Mouse (Mus musculus): ENCODE data around the gene Clic6. TPM values are rescaled to one million over a fixed set of nuclear protein-coding genes. Genes with fewer than 3 reads are reported as not detected.
"Not testable (repeated sequence)": the region's sequence is repeated elsewhere in the genome, so short reads cannot be mapped to it uniquely, and the experiment has no call there.

Clic6 gene
- polyA plus RNA-seq, 1 experiment from 2014 or later, result 8.0 TPM

DNA sequence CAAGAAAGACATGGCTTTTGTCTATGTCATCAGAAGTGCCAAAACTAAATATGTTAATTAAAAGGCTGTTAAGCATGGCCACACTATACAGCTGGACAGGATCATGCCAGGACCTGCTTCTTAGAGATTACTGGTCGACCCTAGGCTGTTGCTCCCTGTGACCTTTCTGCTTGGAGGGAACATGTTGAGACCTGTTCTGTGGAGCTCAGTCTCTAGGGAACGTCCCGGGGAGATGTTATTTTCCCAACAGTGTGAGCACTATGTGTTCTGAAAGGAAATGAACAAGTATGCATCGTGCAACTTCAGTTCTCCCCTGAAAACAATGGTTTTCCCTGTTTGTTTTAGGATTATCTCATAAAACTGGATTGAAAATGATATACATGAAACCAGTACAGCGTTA is 17.6 kb downstream of the Clic6 start:
- H3K9me3 ChIP-seq (replicated peaks), result no peaks in the 10 kb centered on the region
- peaks cover 34% of the 10 kb centered on the region for H3K27me3 ChIP-seq
- no peak overlapping the region for H3K4me3 ChIP-seq (replicated peaks)
- no peak overlapping the region for H3K27ac ChIP-seq
- ATAC-seq (replicated peaks; ENCODE audit: low FRiP score), result no peak
- no peak overlapping the region for H3K9ac ChIP-seq
- 61% methylated on average over 5 of the region's 5 CpGs for WGBS
- H3K4me2 ChIP-seq, result no peak overlapping the region
- no peaks in the 10 kb centered on the region for H3K36me3 ChIP-seq
- H3K4me1 ChIP-seq, result peaks cover 13% of the 10 kb centered on the region

- Histone ChIP-seq H3K9me3 (replicated peaks) (no peaks in the 10 kb centered on the region), H3K27ac (no peak overlapping the region), H3K4me2 (no peak overlapping the region), H3K9ac (no peak overlapping the region), H3K36me3 (no peaks in the 10 kb centered on the region), H3K4me3 (replicated peaks) (no peak overlapping the region), H3K27me3 (no peaks in the 10 kb centered on the region), H3K4me1 (no peaks in the 10 kb centered on the region)
- ATAC-seq (replicated peaks; ENCODE audit: low FRiP score), result no peak
- WGBS, result 74% methylated on average over 4 of the region's 4 CpGs
Observed at GRCm38 (mm10) chr16:92507573-92507972, 22.0 kb downstream of the Clic6 start.

GRCm38 (mm10) chr16:92510835-92511772 is 25.6 kb downstream of the Clic6 start:
- ATAC-seq (replicated peaks; ENCODE audit: low FRiP score), result no peak

GRCm38 (mm10) chr16:92511773-92512391 is 26.3 kb downstream of the Clic6 start:
- H3K9ac ChIP-seq, result no peak overlapping the region
- 0 out of 2 replicates have a peak, but pooled peaks cover 5% of the 10 kb centered on the region for H3K27me3 ChIP-seq
- ATAC-seq (replicated peaks; ENCODE audit: low FRiP score), result no peak
- no peaks in the 10 kb centered on the region for H3K36me3 ChIP-seq
- no peaks in the 10 kb centered on the region for H3K4me1 ChIP-seq
- no peaks in the 10 kb centered on the region for H3K9me3 ChIP-seq (replicated peaks)
- WGBS, result 62% methylated on average over 5 of the region's 5 CpGs
- no peak overlapping the region for H3K4me2 ChIP-seq
- no peak overlapping the region for H3K27ac ChIP-seq
- no peak overlapping the region for H3K4me3 ChIP-seq (replicated peaks)

More at GRCm38 (mm10) chr16:92510835-92511772, 25.6 kb downstream of the Clic6 start:
- Histone ChIP-seq H3K9ac (no peak overlapping the region), H3K4me3 (replicated peaks) (no peak overlapping the region), H3K27me3 (0 out of 2 replicates have a peak, but pooled peaks cover 5% of the 10 kb centered on the region), H3K4me2 (no peak overlapping the region), H3K36me3 (no peaks in the 10 kb centered on the region), H3K9me3 (replicated peaks) (no peaks in the 10 kb centered on the region), H3K4me1 (no peaks in the 10 kb centered on the region), H3K27ac (no peak overlapping the region)
- WGBS, result 75% methylated on average over 13 of the region's 13 CpGs

DNA sequence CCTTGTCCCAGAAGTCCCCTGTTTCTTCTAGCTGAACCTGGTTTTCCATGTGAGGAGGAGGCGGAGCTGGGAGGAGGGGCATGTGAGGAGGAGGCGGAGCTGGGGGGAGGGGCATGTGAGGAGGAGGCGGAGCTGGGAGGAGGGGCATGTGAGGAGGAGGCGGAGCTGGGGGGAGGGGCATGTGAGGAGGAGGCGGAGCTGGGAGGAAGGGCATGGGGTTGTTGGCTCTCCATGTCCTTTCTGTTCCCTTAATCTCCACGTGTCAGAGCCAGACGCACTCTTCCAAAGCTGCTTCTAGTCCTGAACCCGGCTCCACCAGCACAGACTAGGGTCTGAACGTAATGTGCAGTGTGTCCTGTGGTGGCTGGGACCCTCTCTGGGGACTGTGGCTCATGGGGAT is 29.4 kb downstream of the Clic6 start:
- 76% methylated on average over 9 of the region's 9 CpGs for WGBS
- not testable (repeated sequence) for H3K4me1 ChIP-seq; H3K27ac ChIP-seq; H3K36me3 ChIP-seq; ATAC-seq (replicated peaks; ENCODE audit: low FRiP score); H3K4me3 ChIP-seq (replicated peaks); H3K9ac ChIP-seq; H3K4me2 ChIP-seq; H3K27me3 ChIP-seq; H3K9me3 ChIP-seq (replicated peaks)

DNA sequence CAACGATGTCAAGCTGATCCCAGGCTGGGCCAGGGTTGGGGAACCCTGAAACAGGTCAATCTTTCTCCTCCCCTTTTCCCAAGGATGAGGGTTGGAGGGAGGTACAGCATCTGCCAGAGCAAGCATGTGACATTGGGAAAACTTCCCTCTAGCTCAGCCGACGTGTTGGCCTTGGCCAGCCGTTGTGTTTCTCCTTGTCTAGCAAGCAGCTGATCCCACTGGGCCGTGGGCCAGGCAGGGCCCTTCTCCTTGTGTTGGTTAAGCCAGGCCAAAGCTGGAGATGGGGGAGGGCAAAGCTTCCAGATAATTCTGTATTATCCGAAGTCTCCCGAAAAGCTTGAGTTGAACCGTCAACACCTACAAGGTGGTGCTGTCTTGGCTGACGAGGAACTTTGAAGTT is 30.6 kb downstream of the Clic6 start:
- Histone ChIP-seq H3K9me3 (replicated peaks) (no peaks in the 10 kb centered on the region), H3K9ac (no peak overlapping the region), H3K36me3 (no peaks in the 10 kb centered on the region), H3K4me1 (no peaks in the 10 kb centered on the region; the same call in 1 of the 2 replicates), H3K4me2 (no peak overlapping the region), H3K27me3 (peaks cover 13% of the 10 kb centered on the region; the same call in 1 of the 2 replicates), H3K4me3 (replicated peaks) (no peak overlapping the region), H3K27ac (no peak overlapping the region)
- no peak for ATAC-seq (replicated peaks; ENCODE audit: low FRiP score)
- WGBS, result 76% methylated on average over 9 of the region's 9 CpGs

DNA sequence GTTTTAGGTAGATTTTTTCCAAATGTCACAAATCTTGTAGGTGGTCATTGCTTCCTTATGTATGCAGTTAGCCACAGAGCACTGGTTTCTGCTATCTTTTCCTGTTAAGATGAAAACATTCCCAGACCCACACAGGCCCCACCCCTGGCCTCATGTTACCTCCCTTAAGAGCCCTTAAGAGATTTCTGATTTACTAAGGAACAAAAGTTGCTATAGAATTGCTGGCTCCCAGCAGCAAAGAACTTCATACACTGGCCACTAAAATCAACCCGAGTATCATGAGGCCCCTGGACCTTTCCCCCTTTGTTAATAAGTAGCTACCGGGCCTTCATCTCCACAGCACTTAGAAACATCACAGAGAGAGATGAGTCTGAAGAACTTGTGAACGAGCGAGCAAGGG is 33.2 kb downstream of the Clic6 start:
- H3K4me2 ChIP-seq, result no peak overlapping the region
- H3K4me1 ChIP-seq, result no peaks in the 10 kb centered on the region; the same call in 1 of the 2 replicates
- WGBS, result 40% methylated on average over 4 of the region's 4 CpGs
- H3K36me3 ChIP-seq, result no peaks in the 10 kb centered on the region
- H3K9ac ChIP-seq, result no peak overlapping the region
- peaks cover 8% of the 10 kb centered on the region; the same call in 1 of the 2 replicates for H3K27me3 ChIP-seq
- no peaks in the 10 kb centered on the region for H3K9me3 ChIP-seq (replicated peaks)
- no peak overlapping the region for H3K4me3 ChIP-seq (replicated peaks)
- no peak for ATAC-seq (replicated peaks; ENCODE audit: low FRiP score)
- H3K27ac ChIP-seq, result no peak overlapping the region

DNA sequence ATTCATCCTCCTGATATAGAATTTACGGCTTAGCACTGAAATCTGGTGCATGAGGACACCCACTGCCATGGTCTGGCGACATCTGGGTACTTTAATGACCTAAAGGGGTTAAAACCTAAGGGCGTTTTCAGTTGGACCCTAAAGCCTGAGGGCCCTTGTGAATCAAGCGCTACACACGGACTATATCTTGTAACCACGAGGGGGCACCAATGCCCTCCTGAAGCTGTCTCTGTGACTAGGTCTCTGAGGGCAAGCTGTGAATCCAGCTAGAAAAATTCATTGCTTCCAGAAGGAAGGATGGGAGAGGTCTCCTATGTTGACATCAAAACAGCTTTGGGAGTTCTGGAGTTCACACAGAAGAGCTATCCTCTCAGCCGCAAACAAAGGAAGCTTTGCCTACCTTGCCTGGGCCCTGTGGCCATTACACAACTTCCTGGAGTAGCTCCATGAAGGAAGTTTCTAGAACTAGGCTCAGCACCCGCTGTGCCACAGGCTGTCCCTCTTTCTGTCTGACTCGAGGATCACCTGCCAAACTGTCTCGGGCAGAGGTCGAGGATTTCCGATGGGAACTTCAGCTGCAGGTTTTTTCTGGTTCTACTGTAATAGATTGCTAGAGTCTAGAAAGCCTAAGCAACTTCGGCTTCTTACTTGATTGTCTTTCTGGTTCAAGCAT is 34.4 kb downstream of the Clic6 start:
- Histone ChIP-seq H3K9me3 (replicated peaks) (no peaks in the 10 kb centered on the region), H3K4me3 (replicated peaks) (no peak overlapping the region), H3K27me3 (peaks cover 8% of the 10 kb centered on the region; the same call in 1 of the 2 replicates), H3K9ac (no peak overlapping the region), H3K36me3 (no peaks in the 10 kb centered on the region), H3K27ac (no peak overlapping the region), H3K4me1 (no peaks in the 10 kb centered on the region; the same call in 1 of the 2 replicates), H3K4me2 (no peak overlapping the region)
- 47% methylated on average over 13 of the region's 13 CpGs for WGBS
- ATAC-seq (replicated peaks; ENCODE audit: low FRiP score), result no peak

DNA sequence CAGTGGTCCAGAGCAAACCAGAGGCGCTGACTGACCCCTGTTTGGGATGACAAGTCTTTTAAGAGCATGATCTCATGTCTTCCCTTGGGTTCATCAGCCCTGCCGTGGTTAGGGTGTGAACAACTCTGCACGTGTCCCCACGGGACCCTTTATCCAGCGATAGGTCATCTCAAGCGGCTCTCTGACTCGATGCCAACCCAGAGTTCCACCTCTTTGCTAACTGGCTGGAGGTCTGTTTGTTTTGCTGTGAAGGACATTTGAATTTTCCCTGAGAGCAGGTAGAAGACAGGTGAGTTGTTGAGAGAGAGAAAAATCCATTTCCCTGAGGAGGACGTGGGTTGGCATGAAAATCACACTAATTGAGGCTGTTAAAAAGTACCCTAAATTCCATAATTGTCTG is 37.8 kb downstream of the Clic6 start:
- H3K27ac ChIP-seq, result no peak overlapping the region
- H3K9me3 ChIP-seq (replicated peaks), result no peaks in the 10 kb centered on the region
- H3K4me3 ChIP-seq (replicated peaks), result no peak overlapping the region
- ATAC-seq (replicated peaks; ENCODE audit: low FRiP score), result no peak
- H3K36me3 ChIP-seq, result no peaks in the 10 kb centered on the region
- no peak overlapping the region for H3K9ac ChIP-seq
- WGBS, result 68% methylated on average over 8 of the region's 8 CpGs
- peaks cover 17% of the 10 kb centered on the region; the same call in 1 of the 2 replicates for H3K27me3 ChIP-seq
- H3K4me1 ChIP-seq, result no peaks in the 10 kb centered on the region; the same call in 1 of the 2 replicates
- no peak overlapping the region for H3K4me2 ChIP-seq

DNA sequence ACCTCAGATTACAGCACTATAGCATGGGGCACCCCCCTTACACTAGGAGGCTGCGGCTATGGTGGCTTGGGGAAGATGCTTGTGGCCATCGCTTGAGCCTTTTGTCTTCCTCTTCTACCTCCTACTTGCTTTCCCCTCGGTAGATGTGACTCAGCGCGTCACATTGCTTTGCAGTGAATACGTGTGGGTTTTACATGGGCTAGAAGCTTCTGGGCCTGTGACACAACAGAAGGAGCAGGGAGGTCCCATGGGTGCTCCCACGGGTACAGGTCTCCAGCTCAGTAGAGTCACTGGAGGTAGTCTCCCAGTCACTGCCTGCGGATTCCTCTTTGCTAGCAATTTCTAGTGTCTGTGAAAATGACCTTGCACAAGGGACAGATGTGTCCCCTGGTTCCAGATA is 39.1 kb downstream of the Clic6 start:
- no peak for ATAC-seq (replicated peaks; ENCODE audit: low FRiP score)
- 85% methylated on average over 8 of the region's 8 CpGs for WGBS
- H3K27me3 ChIP-seq, result peaks cover 17% of the 10 kb centered on the region; the same call in 1 of the 2 replicates

GRCm38 (mm10) chr16:92525919-92526318 is 40.4 kb downstream of the Clic6 start:
- WGBS, result 51% methylated on average over 10 of the region's 10 CpGs
- Histone ChIP-seq H3K9me3 (replicated peaks) (no peaks in the 10 kb centered on the region; the same call in 1 of the 2 replicates), H3K36me3 (no peaks in the 10 kb centered on the region), H3K9ac (no peak overlapping the region), H3K27ac (no peak overlapping the region), H3K4me1 (no peaks in the 10 kb centered on the region), H3K27me3 (peaks cover 9% of the 10 kb centered on the region; the same call in 1 of the 2 replicates), H3K4me2 (no peak overlapping the region), H3K4me3 (replicated peaks) (no peak overlapping the region)
- ATAC-seq (replicated peaks; ENCODE audit: low FRiP score), result no peak

More for the DNA sequence above, 39.1 kb downstream of the Clic6 start:
- Histone ChIP-seq H3K9me3 (replicated peaks) (no peaks in the 10 kb centered on the region), H3K4me2 (no peak overlapping the region), H3K27ac (no peak overlapping the region), H3K9ac (no peak overlapping the region), H3K4me1 (no peaks in the 10 kb centered on the region), H3K36me3 (no peaks in the 10 kb centered on the region), H3K4me3 (replicated peaks) (no peak overlapping the region)

Data from kidney, embryonic 15.5 days (tissue).